Mouse (Mus musculus) heart, postnatal 0 days (tissue): ENCODE results near the gene Tspear. TPM values are rescaled to one million over a fixed set of nuclear protein-coding genes. Genes with fewer than 3 reads are reported as not detected.

Source experiments
- ATAC-seq: fragments of 200-750 bp; cut with Nextera tagmentation; 2 replicates; pipeline ENCODE4 v1.8.0; 2017; ENCODE audit warnings: low read depth, moderate number of reproducible peaks, moderate library complexity; ENCODE audit not compliant: insufficient read depth
- DNase-seq: peaks from one replicate; pipeline ENCODE4 v3.0.0-alpha.2; 2016; ENCODE audit warnings: low spot score
- H3K27ac ChIP-seq: fragments of 300-500 bp; sonication (generic); 2 replicates; pipeline ENCODE4 v1.5.1; 2014; ENCODE audit warnings: low read depth, mild to moderate bottlenecking
- H3K27me3 ChIP-seq: fragments of 300-500 bp; sonication (generic); 2 replicates; pipeline ENCODE4 v1.6.1; 2014; ENCODE audit warnings: low read length, mixed read lengths; ENCODE audit not compliant: control insufficient read depth, insufficient read depth
- H3K36me3 ChIP-seq: fragments of 300-500 bp; sonication (generic); replicated peaks from 2 replicates; pipeline ENCODE4 v1.6.1; 2014; ENCODE audit warnings: low read length, mixed read lengths; ENCODE audit not compliant: control insufficient read depth, insufficient read depth
- H3K4me1 ChIP-seq: fragments of 300-500 bp; sonication (generic); 2 replicates; pipeline ENCODE4 v1.6.1; 2014; ENCODE audit warnings: antibody characterized with exemption; ENCODE audit not compliant: control insufficient read depth, insufficient read depth
- H3K4me2 ChIP-seq: fragments of 300-500 bp; sonication (generic); 2 replicates; pipeline ENCODE4 v1.6.1; 2014; ENCODE audit warnings: low read depth, mild to moderate bottlenecking, low read length, moderate library complexity
- H3K4me3 ChIP-seq: fragments of 300-500 bp; sonication (generic); 2 replicates; pipeline ENCODE4 v1.5.1; 2014; ENCODE audit warnings: low read depth, low read length
- H3K9ac ChIP-seq: fragments of 300-500 bp; sonication (generic); replicated peaks from 2 replicates; pipeline ENCODE4 v1.6.1; 2014; ENCODE audit warnings: low read depth, low read length, mixed read lengths
- H3K9me3 ChIP-seq: fragments of 300-500 bp; sonication (generic); replicated peaks from 2 replicates; pipeline ENCODE4 v1.6.1; 2016; ENCODE audit warnings: low read length; ENCODE audit not compliant: control insufficient read depth
- CTCF ChIP-seq: IDR thresholded peaks from 2 replicates; pipeline ENCODE4 v1.5.1; 2016; ENCODE audit warnings: antibody characterized with exemption, control low read depth, low read depth
- EP300 ChIP-seq: IDR thresholded peaks from 2 replicates; pipeline ENCODE4 v1.6.1; 2016; ENCODE audit warnings: antibody characterized with exemption, low read depth
- WGBS: fragments of 180-500 bp; shearing (Covaris S2); extraction: QIAGEN DNeasy Blood & Tissue Kit; methylation state at CpG from one replicate; pipeline ENCODE4 v1.1.7; 2014; 5-methylcytosine and 5-hydroxymethylcytosine counted together
- polyA plus RNA-seq: library from polyadenylated mRNA; unstranded; fragments of >200 nt; fragmentation: Nextera tagmentation; extraction: Ambion mirVana; gene quantifications from 2 replicates; pipeline ENCODE4 v1.2.1, GENCODE M21; 2015
- total RNA-seq: library from RNA; depleted of rRNA; stranded (reverse); fragments of >200 nt; gene quantifications from 2 replicates; pipeline ENCODE4 v1.2.3, GENCODE M21; 2014; ENCODE audit warnings: low replicate concordance

Gene Tspear
- total and polyA plus RNA-seq, 2 experiments from 2014 or later: 1.1 TPM; not detected in 1

- Histone ChIP-seq H3K27ac (no peak overlapping the region), H3K4me1 (0 out of 2 replicates have a peak, but pooled peaks cover 6% of the 10 kb centered on the region), H3K9ac (peak overlapping the region; percentile 37; the same call in 1 of the 2 replicates), H3K36me3 (no peaks in the 10 kb centered on the region), H3K9me3 (0 out of 2 replicates have a peak, but pooled peaks cover 16% of the 10 kb centered on the region), H3K4me2 (peak overlapping the region; percentile 98), H3K27me3 (peaks cover 24% of the 10 kb centered on the region), H3K4me3 (peak overlapping the region; percentile 59)
- ATAC-seq (peak; percentile 56), DNase-seq (no peak)
- WGBS: 10% methylated on average over 35 of the region's 35 CpGs
- no peak for TF ChIP-seq CTCF
- TF ChIP-seq EP300: no peak
Observed at GRCm38 (mm10) chr10:77902894-77903715, 216.7 kb downstream of the Tspear start.

- ATAC-seq: peak; percentile 94
- Histone ChIP-seq H3K27ac (peak overlapping the region; percentile 36; the same call in 1 of the 2 replicates), H3K9ac (no peak overlapping the region), H3K9me3 (0 out of 2 replicates have a peak, but pooled peaks cover 5% of the 10 kb centered on the region), H3K4me1 (0 out of 2 replicates have a peak, but pooled peaks cover 5% of the 10 kb centered on the region), H3K36me3 (no peaks in the 10 kb centered on the region), H3K4me3 (no peak overlapping the region), H3K27me3 (0 out of 2 replicates have a peak, but pooled peaks cover 6% of the 10 kb centered on the region), H3K4me2 (no peak overlapping the region)
- peak; percentile 65 for DNase-seq
- TF ChIP-seq CTCF (no peak), EP300 (peak; percentile 91)
- 11% methylated on average over 7 of the region's 7 CpGs for WGBS
Observed at GRCm38 (mm10) chr10:77912605-77913004, 226.2 kb downstream of the Tspear start.

- DNase-seq: no peak
- ATAC-seq: no peak
- H3K9me3 ChIP-seq: no peaks in the 10 kb centered on the region
- H3K27me3 ChIP-seq: 0 out of 2 replicates have a peak, but pooled peaks cover 6% of the 10 kb centered on the region
- WGBS: 59% methylated on average over 4 of the region's 4 CpGs
- H3K27ac ChIP-seq: no peak overlapping the region
- no peak overlapping the region for H3K9ac ChIP-seq
- H3K36me3 ChIP-seq: no peaks in the 10 kb centered on the region
- H3K4me3 ChIP-seq: no peak overlapping the region
- no peak for TF ChIP-seq EP300
- TF ChIP-seq CTCF: no peak
- H3K4me1 ChIP-seq: 0 out of 2 replicates have a peak, but pooled peaks cover 5% of the 10 kb centered on the region
- no peak overlapping the region for H3K4me2 ChIP-seq
Observed at GRCm38 (mm10) chr10:77913292-77913691, 226.9 kb downstream of the Tspear start.

- H3K27me3 ChIP-seq: no peaks in the 10 kb centered on the region
- TF ChIP-seq CTCF (peak; percentile 77), EP300 (no peak)
- no peaks in the 10 kb centered on the region for H3K9me3 ChIP-seq
- no peak overlapping the region for H3K4me3 ChIP-seq
- DNase-seq: no peak
- H3K4me2 ChIP-seq: no peak overlapping the region
- 0 out of 2 replicates have a peak, but pooled peaks cover 5% of the 10 kb centered on the region for H3K4me1 ChIP-seq
- H3K36me3 ChIP-seq: no peaks in the 10 kb centered on the region
- H3K27ac ChIP-seq: no peak overlapping the region
- ATAC-seq: no peak
- whole genome bisulfite sequencing: 68% methylated on average over 8 of the region's 8 CpGs
- no peak overlapping the region for H3K9ac ChIP-seq
Observed at GRCm38 (mm10) chr10:77916636-77917335, 230.4 kb downstream of the Tspear start.

GRCm38 (mm10) chr10:77921009-77921408 lies 234.6 kb downstream of the Tspear start:
- Histone ChIP-seq H3K27me3 (no peaks in the 10 kb centered on the region), H3K36me3 (no peaks in the 10 kb centered on the region), H3K9me3 (no peaks in the 10 kb centered on the region), H3K9ac (no peak overlapping the region), H3K4me3 (no peak overlapping the region), H3K4me2 (no peak overlapping the region), H3K27ac (no peak overlapping the region), H3K4me1 (no peaks in the 10 kb centered on the region)
- ATAC-seq (no peak), DNase-seq (no peak)
- WGBS: 43% methylated on average over 5 of the region's 5 CpGs
- TF ChIP-seq EP300: no peak
- TF ChIP-seq CTCF: no peak
